Mouse (Mus musculus) hindbrain, postnatal 0 days (tissue): ENCODE measurements around the gene Baz2b. TPM values are rescaled to one million over a fixed set of nuclear protein-coding genes. Genes with fewer than 3 reads are reported as not detected.

Experiments
- ATAC-seq: fragments of 200-750 bp; cut with Nextera tagmentation; 2 replicates; pipeline ENCODE4 v1.8.0; 2017; ENCODE audit warnings: mild to moderate bottlenecking, moderate TSS enrichment, moderate library complexity
- DNase-seq: peaks from one replicate; pipeline ENCODE4 v3.0.0-alpha.2; 2015; ENCODE audit warnings: low spot score
- H3K27ac ChIP-seq: fragments of 300-500 bp; sonication (generic); 2 replicates; pipeline ENCODE4 v1.5.1; 2014; ENCODE audit warnings: mild to moderate bottlenecking
- H3K27me3 ChIP-seq: fragments of 300-500 bp; sonication (generic); 2 replicates; pipeline ENCODE4 v1.6.1; 2014; ENCODE audit warnings: low read length, mixed read lengths; ENCODE audit not compliant: insufficient read depth
- H3K36me3 ChIP-seq: fragments of 300-500 bp; sonication (generic); 2 replicates; pipeline ENCODE4 v1.6.1; 2014; ENCODE audit warnings: low read length, mixed read lengths; ENCODE audit not compliant: insufficient read depth
- H3K4me1 ChIP-seq: fragments of 300-500 bp; sonication (generic); 2 replicates; pipeline ENCODE4 v1.6.1; 2014; ENCODE audit warnings: antibody characterized with exemption, low read length, mixed read lengths; ENCODE audit not compliant: insufficient read depth
- H3K4me2 ChIP-seq: fragments of 300-500 bp; sonication (generic); 2 replicates; pipeline ENCODE4 v1.6.1; 2014; ENCODE audit warnings: low read depth, mild to moderate bottlenecking, low read length, moderate library complexity, mixed read lengths
- H3K4me3 ChIP-seq: fragments of 300-500 bp; sonication (generic); 2 replicates; pipeline ENCODE4 v1.5.1; 2014; ENCODE audit warnings: low read length
- H3K9ac ChIP-seq: fragments of 300-500 bp; sonication (generic); replicated peaks from 2 replicates; pipeline ENCODE4 v1.6.1; 2014; ENCODE audit warnings: mild to moderate bottlenecking, low read length, moderate library complexity, mixed read lengths
- H3K9me3 ChIP-seq: fragments of 300-500 bp; sonication (generic); 2 replicates; pipeline ENCODE4 v1.6.1; 2016; ENCODE audit warnings: low read length, mixed read lengths
- CTCF ChIP-seq: IDR thresholded peaks from 2 replicates; pipeline ENCODE4 v1.5.1; 2016; ENCODE audit warnings: antibody characterized with exemption, control low read depth, low read depth
- WGBS: fragments of 180-500 bp; shearing (Covaris S2); extraction: QIAGEN DNeasy Blood & Tissue Kit; methylation state at CpG from one replicate; pipeline ENCODE4 v1.1.7; 2014; 5-methylcytosine and 5-hydroxymethylcytosine counted together
- polyA plus RNA-seq: library from polyadenylated mRNA; unstranded; fragments of >200 nt; fragmentation: Nextera tagmentation; extraction: Ambion mirVana; gene quantifications from 2 replicates; pipeline ENCODE4 v1.2.1, GENCODE M21; 2015
- total RNA-seq: library from RNA; depleted of rRNA; stranded (reverse); fragments of >200 nt; gene quantifications from 2 replicates; pipeline ENCODE4 v1.2.3, GENCODE M21; 2014

Baz2b gene
- total and polyA plus RNA-seq, 2 experiments from 2014 or later, result 62.3 to 71.3 TPM

GRCm38 (mm10) chr2:60109001-60109400 is 100.6 kb downstream of the Baz2b start:
- H3K4me3 ChIP-seq, result no peak overlapping the region
- TF ChIP-seq CTCF, result no peak
- no peak overlapping the region for H3K4me2 ChIP-seq
- H3K27ac ChIP-seq, result no peak overlapping the region
- ATAC-seq (no peak), DNase-seq (no peak)
- 90% methylated on average over 3 of the region's 3 CpGs for WGBS
- no peaks in the 10 kb centered on the region for H3K27me3 ChIP-seq
- no peak overlapping the region for H3K9ac ChIP-seq
- H3K9me3 ChIP-seq, result no peaks in the 10 kb centered on the region
- no peaks in the 10 kb centered on the region for H3K36me3 ChIP-seq
- H3K4me1 ChIP-seq, result no peaks in the 10 kb centered on the region

GRCm38 (mm10) chr2:60096625-60097024 is 113.0 kb downstream of the Baz2b start:
- TF ChIP-seq CTCF, result no peak
- no peaks in the 10 kb centered on the region for H3K9me3 ChIP-seq
- H3K4me3 ChIP-seq, result no peak overlapping the region
- H3K27ac ChIP-seq, result no peak overlapping the region
- H3K36me3 ChIP-seq, result no peaks in the 10 kb centered on the region
- ATAC-seq (no peak), DNase-seq (no peak)
- H3K9ac ChIP-seq, result no peak overlapping the region
- WGBS, result 73% methylated on average over 4 of the region's 4 CpGs
- H3K27me3 ChIP-seq, result no peaks in the 10 kb centered on the region
- no peaks in the 10 kb centered on the region for H3K4me1 ChIP-seq
- no peak overlapping the region for H3K4me2 ChIP-seq

- Histone ChIP-seq H3K4me3 (no peak overlapping the region), H3K36me3 (no peaks in the 10 kb centered on the region), H3K9ac (no peak overlapping the region), H3K4me2 (peak overlapping the region; percentile 30; the same call in 1 of the 2 replicates), H3K4me1 (no peaks in the 10 kb centered on the region), H3K9me3 (no peaks in the 10 kb centered on the region), H3K27me3 (no peaks in the 10 kb centered on the region), H3K27ac (no peak overlapping the region)
- ATAC-seq (peak; percentile 57), DNase-seq (no peak)
- 22% methylated on average over 6 of the region's 6 CpGs for WGBS
- no peak for TF ChIP-seq CTCF
Measured at GRCm38 (mm10) chr2:60090280-60090679, 119.4 kb downstream of the Baz2b start.

- Histone ChIP-seq H3K27ac (peak overlapping the region; percentile 3; the same call in 1 of the 2 replicates), H3K36me3 (no peaks in the 10 kb centered on the region), H3K27me3 (no peaks in the 10 kb centered on the region), H3K4me1 (no peaks in the 10 kb centered on the region), H3K9me3 (no peaks in the 10 kb centered on the region), H3K9ac (no peak overlapping the region), H3K4me2 (peak overlapping the region; percentile 30), H3K4me3 (no peak overlapping the region)
- DNase-seq (peak; percentile 32), ATAC-seq (peak; percentile 58; the same call in 1 of the 2 replicates)
- no peak for TF ChIP-seq CTCF
- WGBS, result 30% methylated on average over 15 of the region's 15 CpGs
Measured at GRCm38 (mm10) chr2:60089528-60090247, 120.0 kb downstream of the Baz2b start.

- 84% methylated on average over 14 of the region's 14 CpGs for WGBS
- no peak for TF ChIP-seq CTCF
- H3K27me3 ChIP-seq, result no peaks in the 10 kb centered on the region
- peak overlapping the region; percentile 3; the same call in 1 of the 2 replicates for H3K27ac ChIP-seq
- no peaks in the 10 kb centered on the region for H3K36me3 ChIP-seq
- H3K9ac ChIP-seq, result no peak overlapping the region
- no peak overlapping the region for H3K4me3 ChIP-seq
- H3K9me3 ChIP-seq, result no peaks in the 10 kb centered on the region
- ATAC-seq (no peak), DNase-seq (no peak)
- H3K4me1 ChIP-seq, result no peaks in the 10 kb centered on the region
- H3K4me2 ChIP-seq, result 0 out of 2 replicates have a peak overlapping the region, but pooled peaks have one; percentile 30
Measured at GRCm38 (mm10) chr2:60088785-60089527, 120.7 kb downstream of the Baz2b start.

- H3K4me1 ChIP-seq, result 0 out of 2 replicates have a peak, but pooled peaks cover 6% of the 10 kb centered on the region
Measured at GRCm38 (mm10) chr2:60086197-60086903, 123.3 kb downstream of the Baz2b start.

More at GRCm38 (mm10) chr2:60086197-60086903, 123.3 kb downstream of the Baz2b start:
- Histone ChIP-seq H3K36me3 (no peaks in the 10 kb centered on the region), H3K4me3 (no peak overlapping the region), H3K9ac (no peak overlapping the region), H3K27me3 (no peaks in the 10 kb centered on the region), H3K4me2 (no peak overlapping the region), H3K9me3 (no peaks in the 10 kb centered on the region), H3K27ac (no peak overlapping the region)
- no peak for TF ChIP-seq CTCF
- 69% methylated on average over 8 of the region's 8 CpGs for WGBS
- ATAC-seq (no peak), DNase-seq (no peak)
